Comparison of ENCODE assay signal across 12 mouse cellular contexts in genomic region chr3:41359458-41359857, GRCm38 (mm10).
"Had no signal": no experiment of that assay in that cellular context is flagged by ENCODE, and none has a peak within 500 bp of the region (broad histone marks: within the 10 kb centered on the region; RNA-seq: fewer than 3 reads in every experiment).

No protein-coding gene starts in this region.

- ATAC-seq: midbrain, embryonic 16.5 days had no signal

- H3K9me3 ChIP-seq: midbrain, embryonic 10.5 days; midbrain, embryonic 12.5 days; neural tube, embryonic 12.5 days; stomach, embryonic 15.5 days had no signal

- H3K27ac ChIP-seq: midbrain, embryonic 10.5 days; midbrain, embryonic 12.5 days; neural tube, embryonic 12.5 days; stomach, embryonic 15.5 days; stomach, postnatal 0 days had no signal

- H3K27me3 ChIP-seq: midbrain, embryonic 12.5 days; neural tube, embryonic 12.5 days; stomach, embryonic 15.5 days had no signal

- H3K4me3 ChIP-seq: midbrain, embryonic 10.5 days; midbrain, embryonic 12.5 days; neural tube, embryonic 12.5 days; stomach, embryonic 15.5 days had no signal

- H3K36me3 ChIP-seq: midbrain, embryonic 10.5 days; midbrain, embryonic 12.5 days; neural tube, embryonic 12.5 days; stomach, embryonic 15.5 days had no signal

- H3K9ac ChIP-seq: midbrain, embryonic 12.5 days; neural tube, embryonic 12.5 days; stomach, embryonic 15.5 days had no signal

- H3K4me2 ChIP-seq: midbrain, embryonic 12.5 days; neural tube, embryonic 12.5 days; stomach, embryonic 15.5 days had no signal

- H3K4me1 ChIP-seq: midbrain, embryonic 10.5 days; midbrain, embryonic 12.5 days; neural tube, embryonic 12.5 days had no signal

- DNase-seq: lung, adult 2 months; midbrain, embryonic 14.5 days; right cerebral cortex, postnatal 14 days; thymus, adult 2 months; thymus, postnatal 25 days; thymus, postnatal 4 days had no signal
